Mouse (Mus musculus) thymus, adult 2 months (tissue): ENCODE measurements around the gene Osgin1.

Source experiments
- CTCF ChIP-seq: fragments of 200-500 bp; IDR thresholded peaks from 2 replicates; pipeline ENCODE4 v1.5.1; 2012; ENCODE audit warnings: mild to moderate bottlenecking, control low read depth, low read length, moderate library complexity, borderline replicate concordance; ENCODE audit not compliant: control insufficient read depth, poor library complexity, insufficient read depth; ENCODE audit errors: extremely low read depth
- POLR2A ChIP-seq: fragments of 200-500 bp; IDR thresholded peaks from 2 replicates; pipeline ENCODE4 v1.6.1; 2012; ENCODE audit warnings: mild to moderate bottlenecking, low read length, control low read depth, moderate library complexity; ENCODE audit not compliant: control insufficient read depth, poor library complexity, insufficient read depth; ENCODE audit errors: extremely low read depth

- TF ChIP-seq CTCF (no peak), POLR2A (no peak)
Measured at GRCm38 (mm10) chr8:119424199-119424733, 9.7 kb upstream of the Osgin1 start.
